Mouse (Mus musculus) MEL (cell line): ENCODE measurements around the gene Farp2. TPM values are rescaled to one million over a fixed set of nuclear protein-coding genes. Genes with fewer than 3 reads are reported as not detected.

ENCODE experiments used
- DNase-seq: peaks from one replicate; pipeline ENCODE4 v3.0.0; 2011; ENCODE audit warnings: low read depth, low spot score
- H3K27ac ChIP-seq: 2 replicates; pipeline ENCODE4 v1.5.1; 2012; ENCODE audit warnings: low read depth, mild to moderate bottlenecking, control low read depth, low read length, moderate library complexity; ENCODE audit not compliant: control insufficient read depth
- H3K27me3 ChIP-seq, 2 experiments: fragments of 150-350 bp in 1 of 2; sonication (generic) in 1 of 2; 2 replicates each; pipeline ENCODE4 v1.6.1; 2012; ENCODE audit warnings: low read length in 2 of 2, mild to moderate bottlenecking in 2 of 2, improper control_type of control experiment in 1 of 2, moderate library complexity in 1 of 2; ENCODE audit not compliant: insufficient read depth in 2 of 2, control insufficient read depth in 1 of 2
- H3K36me3 ChIP-seq, 2 experiments: 2 replicates each; pipeline ENCODE4 v1.6.1; 2012 to 2014; ENCODE audit warnings: low read length in 2 of 2, improper control_type of control experiment in 1 of 2, inconsistent platforms in 1 of 2, mild to moderate bottlenecking in 1 of 2; ENCODE audit not compliant: insufficient read depth in 2 of 2, control insufficient read depth in 1 of 2
- H3K4me1 ChIP-seq, 2 experiments: fragments of 150-350 bp in 1 of 2; sonication (generic) in 1 of 2; 2 replicates each; pipeline ENCODE4 v1.6.1; 2012; ENCODE audit warnings: low read length in 2 of 2, improper control_type of control experiment in 1 of 2, mild to moderate bottlenecking in 1 of 2; ENCODE audit not compliant: insufficient read depth in 2 of 2, control insufficient read depth in 1 of 2
- H3K4me3 ChIP-seq, 2 experiments: fragments of 150-350 bp in 1 of 2; sonication (generic) in 1 of 2; 2 replicates each; pipeline ENCODE4 v1.5.1; 2012; ENCODE audit warnings: low read depth in 2 of 2, low read length in 2 of 2, mild to moderate bottlenecking in 2 of 2, moderate library complexity in 2 of 2, control low read depth in 1 of 2, improper control_type of control experiment in 1 of 2; ENCODE audit not compliant: control insufficient read depth in 1 of 2, insufficient read depth in 1 of 2
- H3K79me2 ChIP-seq: 2 replicates; pipeline ENCODE4 v1.6.1; 2012; ENCODE audit warnings: mild to moderate bottlenecking, low read length, moderate library complexity; ENCODE audit not compliant: control insufficient read depth, poor library complexity, insufficient read depth
- H3K9ac ChIP-seq: 2 replicates; pipeline ENCODE4 v1.6.1; 2012; ENCODE audit warnings: low read depth, mild to moderate bottlenecking, control low read depth, low read length, moderate library complexity; ENCODE audit not compliant: control insufficient read depth, poor library complexity, severe bottlenecking
- H3K9me3 ChIP-seq: fragments of 150-350 bp; sonication (generic); replicated peaks from 2 replicates; pipeline ENCODE4 v1.6.1; 2012; ENCODE audit warnings: mild to moderate bottlenecking, low read length, improper control_type of control experiment, moderate library complexity; ENCODE audit not compliant: insufficient read depth
- BHLHE40 ChIP-seq: IDR thresholded peaks from 2 replicates; pipeline ENCODE4 v1.6.1; 2012; ENCODE audit warnings: low read depth, mild to moderate bottlenecking, inconsistent platforms, low read length, improper control_type of control experiment, borderline replicate concordance
- CHD1 ChIP-seq: IDR thresholded peaks from 2 replicates; pipeline ENCODE4 v1.6.1; 2012; ENCODE audit warnings: low read depth, mild to moderate bottlenecking, inconsistent platforms, low read length, improper control_type of control experiment
- CTCF ChIP-seq, 3 experiments: IDR thresholded peaks in 2 of 3; conservative IDR thresholded peaks in 1 of 3; 2 replicates each; pipeline ENCODE4 v1.5.1; 2011 to 2012; ENCODE audit warnings: low read length in 3 of 3, low read depth in 2 of 3, mild to moderate bottlenecking in 2 of 3, improper control_type of control experiment in 1 of 3, inconsistent platforms in 1 of 3, mixed read lengths in 1 of 3, moderate library complexity in 1 of 3; ENCODE audit not compliant: control insufficient read depth in 1 of 3, insufficient read depth in 1 of 3, poor library complexity in 1 of 3, severe bottlenecking in 1 of 3
- E2F4 ChIP-seq: IDR thresholded peaks from 2 replicates; pipeline ENCODE4 v1.6.1; 2011; ENCODE audit warnings: low read depth, low read length, improper control_type of control experiment, borderline replicate concordance
- ELF1 ChIP-seq: IDR thresholded peaks from 2 replicates; pipeline ENCODE4 v1.6.1; 2014; ENCODE audit warnings: low read depth, mild to moderate bottlenecking, inconsistent platforms, low read length, improper control_type of control experiment, moderate library complexity
- EP300 ChIP-seq, 2 experiments: IDR thresholded peaks; 2 replicates each; pipeline ENCODE4 v1.6.1; 2011; ENCODE audit warnings: improper control_type of control experiment in 2 of 2, low read length in 2 of 2, low read depth in 1 of 2, mild to moderate bottlenecking in 1 of 2
- ETS1 ChIP-seq: IDR thresholded peaks from 2 replicates; pipeline ENCODE4 v1.6.1; 2012; ENCODE audit warnings: low read depth, mild to moderate bottlenecking, inconsistent platforms, low read length, improper control_type of control experiment, moderate library complexity
- GABPA ChIP-seq: IDR thresholded peaks from 2 replicates; pipeline ENCODE4 v1.6.1; 2012; ENCODE audit warnings: low read depth, mild to moderate bottlenecking, inconsistent platforms, low read length, improper control_type of control experiment, moderate library complexity
- GATA1 ChIP-seq: IDR thresholded peaks from 2 replicates; pipeline ENCODE4 v1.6.1; 2011; ENCODE audit warnings: low read depth, low read length, improper control_type of control experiment
- HCFC1 ChIP-seq: IDR thresholded peaks from 2 replicates; pipeline ENCODE4 v1.6.1; 2012; ENCODE audit warnings: low read depth, mild to moderate bottlenecking, inconsistent platforms, low read length, improper control_type of control experiment, moderate library complexity
- JUND ChIP-seq: IDR thresholded peaks from 2 replicates; pipeline ENCODE4 v1.6.1; 2011; ENCODE audit warnings: low read depth, mild to moderate bottlenecking, improper control_type of control experiment, low read length
- KAT2A ChIP-seq: conservative IDR thresholded peaks from 2 replicates; pipeline ENCODE4 v1.6.1; 2012; ENCODE audit warnings: low read depth, low read length, improper control_type of control experiment, inconsistent platforms
- MAFK ChIP-seq: IDR thresholded peaks from 2 replicates; pipeline ENCODE4 v1.6.1; 2011; ENCODE audit warnings: low read depth, mild to moderate bottlenecking, low read length, improper control_type of control experiment, borderline replicate concordance
- MAX ChIP-seq: IDR thresholded peaks from 2 replicates; pipeline ENCODE4 v1.6.1; 2011; ENCODE audit warnings: low read length, improper control_type of control experiment
- MAZ ChIP-seq: IDR thresholded peaks from 2 replicates; pipeline ENCODE4 v1.6.1; 2012; ENCODE audit warnings: low read depth, mild to moderate bottlenecking, inconsistent platforms, low read length, improper control_type of control experiment
- MEF2A ChIP-seq: IDR thresholded peaks from 2 replicates; pipeline ENCODE4 v1.6.1; 2014; ENCODE audit warnings: low read depth, mild to moderate bottlenecking, inconsistent platforms, low read length, improper control_type of control experiment; ENCODE audit not compliant: poor library complexity, insufficient replicate concordance, severe bottlenecking; ENCODE audit errors: extremely low read depth
- MYB ChIP-seq: IDR thresholded peaks from 2 replicates; pipeline ENCODE4 v1.6.1; 2011; ENCODE audit warnings: mild to moderate bottlenecking, low read depth, low read length, improper control_type of control experiment
- MYC ChIP-seq: IDR thresholded peaks from 2 replicates; pipeline ENCODE4 v1.6.1; 2011; ENCODE audit warnings: low read depth, mild to moderate bottlenecking, low read length, improper control_type of control experiment, moderate library complexity
- NRF1 ChIP-seq: IDR thresholded peaks from 2 replicates; pipeline ENCODE4 v1.6.1; 2014; ENCODE audit warnings: low read depth, mild to moderate bottlenecking, inconsistent platforms, low read length, improper control_type of control experiment, moderate library complexity; ENCODE audit not compliant: poor library complexity, insufficient read depth, severe bottlenecking
- POLR2A ChIP-seq, 2 experiments: IDR thresholded peaks; 2 replicates each; pipeline ENCODE4 v1.6.1; 2011 to 2012; ENCODE audit warnings: low read length in 2 of 2, mild to moderate bottlenecking in 2 of 2, control low read depth in 1 of 2, improper control_type of control experiment in 1 of 2, low read depth in 1 of 2, moderate library complexity in 1 of 2; ENCODE audit not compliant: control insufficient read depth in 1 of 2, insufficient read depth in 1 of 2, poor library complexity in 1 of 2
- POLR2AphosphoS2 ChIP-seq: IDR thresholded peaks from 2 replicates; pipeline ENCODE4 v1.6.1; 2011; ENCODE audit warnings: low read length, improper control_type of control experiment
- POLR2AphosphoS5 ChIP-seq: IDR thresholded peaks from 2 replicates; pipeline ENCODE4 v1.6.1; 2012; ENCODE audit warnings: low read depth, borderline replicate concordance, mild to moderate bottlenecking, inconsistent platforms, low read length, moderate library complexity, mixed read lengths
- RAD21 ChIP-seq: IDR thresholded peaks from 2 replicates; pipeline ENCODE4 v1.6.1; 2011; ENCODE audit warnings: mild to moderate bottlenecking, low read depth, low read length, improper control_type of control experiment
- SIN3A ChIP-seq: IDR thresholded peaks from 2 replicates; pipeline ENCODE4 v1.6.1; 2012; ENCODE audit warnings: low read length, improper control_type of control experiment, inconsistent platforms
- SMC3 ChIP-seq: IDR thresholded peaks from 2 replicates; pipeline ENCODE4 v1.6.1; 2011; ENCODE audit warnings: low read depth, low read length, improper control_type of control experiment
- TAL1 ChIP-seq: IDR thresholded peaks from 2 replicates; pipeline ENCODE4 v1.6.1; 2012; ENCODE audit warnings: mild to moderate bottlenecking, inconsistent platforms, low read length, moderate library complexity, mixed read lengths
- TBP ChIP-seq: IDR thresholded peaks from 2 replicates; pipeline ENCODE4 v1.8.0; 2011; ENCODE audit warnings: low read depth, low read length, improper control_type of control experiment
- TCF12 ChIP-seq: IDR thresholded peaks from 2 replicates; pipeline ENCODE4 v1.6.1; 2014; ENCODE audit warnings: low read depth, mild to moderate bottlenecking, inconsistent platforms, low read length, improper control_type of control experiment, moderate library complexity
- UBTF ChIP-seq: IDR thresholded peaks from 2 replicates; pipeline ENCODE4 v1.6.1; 2012; ENCODE audit warnings: low read depth, mild to moderate bottlenecking, inconsistent platforms, low read length, improper control_type of control experiment, moderate library complexity, borderline replicate concordance; ENCODE audit not compliant: insufficient read depth
- USF1 ChIP-seq: IDR thresholded peaks from 2 replicates; pipeline ENCODE4 v1.6.1; 2014; ENCODE audit warnings: low read depth, mild to moderate bottlenecking, inconsistent platforms, low read length, improper control_type of control experiment, moderate library complexity
- ZC3H11A ChIP-seq: IDR thresholded peaks from 2 replicates; pipeline ENCODE4 v1.6.1; 2012; ENCODE audit warnings: low read depth, mild to moderate bottlenecking, inconsistent platforms, low read length, improper control_type of control experiment
- ZKSCAN1 ChIP-seq: IDR thresholded peaks from 2 replicates; pipeline ENCODE4 v1.6.1; 2012; ENCODE audit warnings: low read depth, mild to moderate bottlenecking, inconsistent platforms, low read length, improper control_type of control experiment, moderate library complexity
- ZMIZ1 ChIP-seq: IDR thresholded peaks from 2 replicates; pipeline ENCODE4 v1.6.1; 2012; ENCODE audit warnings: low read depth, mild to moderate bottlenecking, inconsistent platforms, low read length, improper control_type of control experiment, moderate library complexity
- ZNF384 ChIP-seq: IDR thresholded peaks from 2 replicates; pipeline ENCODE4 v1.6.1; 2012; ENCODE audit warnings: low read depth, mild to moderate bottlenecking, inconsistent platforms, low read length, improper control_type of control experiment
- polyA plus RNA-seq, 2 experiments: library from polyadenylated mRNA; stranded (reverse) in 1 of 2; unstranded in 1 of 2; fragments of >175 nt in 1 of 2; fragments of >200 nt in 1 of 2; gene quantifications; 2 replicates each; pipeline versions ENCODE4 v1.2.1 to v1.2.4; 2012; ENCODE audit warnings: low replicate concordance in 2 of 2, low read depth in 1 of 2; ENCODE audit not compliant: insufficient read length in 2 of 2, insufficient read depth in 1 of 2, missing spikeins in 1 of 2
- total RNA-seq: library from RNA; depleted of rRNA; stranded (reverse); fragments of 300-350 nt; gene quantifications from 2 replicates; pipeline ENCODE4 v1.2.3, GENCODE M21; 2012

Gene Farp2
- total and polyA plus RNA-seq, 3 experiments, result 9.7 to 12.0 TPM; not detected in 1

DNA sequence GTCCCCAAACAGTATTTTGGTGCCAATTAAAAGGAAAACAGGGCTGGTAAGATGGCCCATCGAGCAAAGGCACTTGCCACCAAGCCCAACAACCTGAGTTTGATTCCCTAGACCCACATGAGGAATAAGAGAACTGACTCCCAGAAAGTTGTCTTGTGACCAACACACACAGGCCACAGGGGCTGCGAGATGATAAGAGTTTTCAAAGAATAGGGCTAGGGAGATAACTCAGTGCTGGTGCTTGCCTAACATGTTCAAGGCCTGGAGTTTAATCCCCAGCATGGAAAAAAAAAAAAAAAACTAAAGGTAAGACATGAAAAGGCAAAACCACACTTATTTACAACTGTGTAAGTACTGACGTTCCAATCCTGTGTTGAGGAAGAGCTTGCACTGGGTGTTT is 118.9 kb downstream of the Farp2 start (continued):
- no peak for TF ChIP-seq ZKSCAN1

DNA sequence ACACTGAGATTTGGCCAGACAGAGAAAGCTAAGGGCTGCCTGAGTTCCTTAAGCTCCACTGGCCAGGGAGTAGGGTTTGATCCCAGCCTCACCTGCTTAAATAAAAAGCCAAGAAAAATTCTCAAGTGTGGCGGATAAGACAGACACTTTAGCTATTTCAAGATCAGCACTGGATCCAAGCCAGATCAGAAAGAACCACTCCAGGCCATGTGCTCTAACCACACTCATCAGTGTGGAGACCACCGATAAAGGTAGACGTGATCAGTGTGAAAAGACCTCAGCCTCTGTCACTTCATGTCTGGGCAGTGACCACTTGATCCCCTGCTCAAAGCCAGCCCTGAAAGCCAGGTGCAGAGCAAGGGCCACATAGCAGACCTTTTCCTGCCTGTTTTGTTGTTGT is 120.8 kb downstream of the Farp2 start:
- Histone ChIP-seq H3K79me2 (peaks cover 35% of the 10 kb centered on the region), H3K27ac (peak overlapping the region; percentile 55), H3K4me3 (peak overlapping the region in 1 of 2 experiments; percentile 21; a peak in 1 of 4 replicates), H3K9ac (peak overlapping the region; percentile 12; the same call in 1 of the 2 replicates), H3K9me3 (no peaks in the 10 kb centered on the region), H3K4me1 (peaks cover 43 to 44% of the 10 kb centered on the region in 2 experiments), H3K36me3 (peaks cover 17 to 47% of the 10 kb centered on the region in 2 experiments; a peak in 3 of 4 replicates), H3K27me3 (no peaks in the 10 kb centered on the region)
- peak; percentile 85 for DNase-seq
- TF ChIP-seq TCF12, result peak; percentile 95
- TF ChIP-seq TAL1, result peak; percentile 90
- TF ChIP-seq E2F4, result no peak
- TF ChIP-seq KAT2A, result no peak
- peak; percentile 89 for TF ChIP-seq GATA1
- TF ChIP-seq MAZ, result no peak; the same call in 1 of the 2 replicates
- no peak for TF ChIP-seq SMC3
- TF ChIP-seq POLR2AphosphoS2, result peak; percentile 55; the same call in 1 of the 2 replicates
- no peak for TF ChIP-seq ZMIZ1
- no peak for TF ChIP-seq POLR2A (IDR thresholded peaks at IDR 0.05; ENCODE audit: control insufficient read depth in 1 of 2, insufficient read depth in 1 of 2, low read depth in 1 of 2, low read length in 2 of 2, poor library complexity in 1 of 2)
- TF ChIP-seq BHLHE40, result peak; percentile 81
- TF ChIP-seq ZNF384, result peak; percentile 37; the same call in 1 of the 2 replicates
- TF ChIP-seq RAD21, result no peak
- peak; percentile 76 for TF ChIP-seq SIN3A
- peak; percentile 94 for TF ChIP-seq MYC
- TF ChIP-seq ZC3H11A, result no peak
- TF ChIP-seq GABPA, result no peak
- TF ChIP-seq MYB, result 0 out of 2 replicates have a peak, but pooled peaks have one; percentile 44
- TF ChIP-seq UBTF, result no peak
- TF ChIP-seq ETS1, result peak; percentile 90
- TF ChIP-seq HCFC1, result 0 out of 2 replicates have a peak, but pooled peaks have one; percentile 1
- no peak for TF ChIP-seq ELF1
- TF ChIP-seq CHD1, result no peak
- peak; percentile 76 for TF ChIP-seq USF1
- peak; percentile 36; the same call in 1 of the 2 replicates for TF ChIP-seq MAFK
- TF ChIP-seq POLR2AphosphoS5, result no peak
- no peak for TF ChIP-seq NRF1
- TF ChIP-seq CTCF (IDR thresholded peaks at IDR 0.05 in 2 of 3, conservative IDR thresholded peaks at IDR 0.05 in 1 of 3; ENCODE audit: control insufficient read depth in 1 of 3, insufficient read depth in 1 of 3, low read depth in 2 of 3, low read length in 3 of 3, poor library complexity in 1 of 3, severe bottlenecking in 1 of 3), result no peak
- peak; percentile 89 to 91 for TF ChIP-seq EP300 (IDR thresholded peaks at IDR 0.05; ENCODE audit: low read depth in 1 of 2, low read length in 2 of 2)
- peak; percentile 88; the same call in 1 of the 2 replicates for TF ChIP-seq MEF2A
- no peak for TF ChIP-seq TBP
- TF ChIP-seq JUND, result no peak
- TF ChIP-seq ZKSCAN1, result no peak
- TF ChIP-seq MAX, result peak; percentile 94
